Mouse (Mus musculus) MEL (cell line): ENCODE results near the gene Olfr522. TPM values are rescaled to one million over a fixed set of nuclear protein-coding genes. Genes with fewer than 3 reads are reported as not detected.

ENCODE experiments used
- DNase-seq: peaks from one replicate; pipeline ENCODE4 v3.0.0; 2011; ENCODE audit warnings: low read depth, low spot score
- H3K27ac ChIP-seq: 2 replicates; pipeline ENCODE4 v1.5.1; 2012; ENCODE audit warnings: low read depth, mild to moderate bottlenecking, control low read depth, low read length, moderate library complexity; ENCODE audit not compliant: control insufficient read depth
- H3K27me3 ChIP-seq, 2 experiments: fragments of 150-350 bp in 1 of 2; sonication (generic) in 1 of 2; 2 replicates each; pipeline ENCODE4 v1.6.1; 2012; ENCODE audit warnings: low read length in 2 of 2, mild to moderate bottlenecking in 2 of 2, improper control_type of control experiment in 1 of 2, moderate library complexity in 1 of 2; ENCODE audit not compliant: insufficient read depth in 2 of 2, control insufficient read depth in 1 of 2
- H3K36me3 ChIP-seq, 2 experiments: 2 replicates each; pipeline ENCODE4 v1.6.1; 2012 to 2014; ENCODE audit warnings: low read length in 2 of 2, improper control_type of control experiment in 1 of 2, inconsistent platforms in 1 of 2, mild to moderate bottlenecking in 1 of 2; ENCODE audit not compliant: insufficient read depth in 2 of 2, control insufficient read depth in 1 of 2
- H3K4me1 ChIP-seq, 2 experiments: fragments of 150-350 bp in 1 of 2; sonication (generic) in 1 of 2; 2 replicates each; pipeline ENCODE4 v1.6.1; 2012; ENCODE audit warnings: low read length in 2 of 2, improper control_type of control experiment in 1 of 2, mild to moderate bottlenecking in 1 of 2; ENCODE audit not compliant: insufficient read depth in 2 of 2, control insufficient read depth in 1 of 2
- H3K4me3 ChIP-seq, 2 experiments: fragments of 150-350 bp in 1 of 2; sonication (generic) in 1 of 2; 2 replicates each; pipeline ENCODE4 v1.5.1; 2012; ENCODE audit warnings: low read depth in 2 of 2, low read length in 2 of 2, mild to moderate bottlenecking in 2 of 2, moderate library complexity in 2 of 2, control low read depth in 1 of 2, improper control_type of control experiment in 1 of 2; ENCODE audit not compliant: control insufficient read depth in 1 of 2, insufficient read depth in 1 of 2
- H3K79me2 ChIP-seq: 2 replicates; pipeline ENCODE4 v1.6.1; 2012; ENCODE audit warnings: mild to moderate bottlenecking, low read length, moderate library complexity; ENCODE audit not compliant: control insufficient read depth, poor library complexity, insufficient read depth
- H3K9ac ChIP-seq: 2 replicates; pipeline ENCODE4 v1.6.1; 2012; ENCODE audit warnings: low read depth, mild to moderate bottlenecking, control low read depth, low read length, moderate library complexity; ENCODE audit not compliant: control insufficient read depth, poor library complexity, severe bottlenecking
- H3K9me3 ChIP-seq: fragments of 150-350 bp; sonication (generic); replicated peaks from 2 replicates; pipeline ENCODE4 v1.6.1; 2012; ENCODE audit warnings: mild to moderate bottlenecking, low read length, improper control_type of control experiment, moderate library complexity; ENCODE audit not compliant: insufficient read depth
- CHD2 ChIP-seq: IDR thresholded peaks from 2 replicates; pipeline ENCODE4 v1.6.1; 2011; ENCODE audit warnings: low read length, improper control_type of control experiment
- CTCF ChIP-seq, 3 experiments: IDR thresholded peaks in 2 of 3; conservative IDR thresholded peaks in 1 of 3; 2 replicates each; pipeline ENCODE4 v1.5.1; 2011 to 2012; ENCODE audit warnings: low read length in 3 of 3, low read depth in 2 of 3, mild to moderate bottlenecking in 2 of 3, improper control_type of control experiment in 1 of 3, inconsistent platforms in 1 of 3, mixed read lengths in 1 of 3, moderate library complexity in 1 of 3; ENCODE audit not compliant: control insufficient read depth in 1 of 3, insufficient read depth in 1 of 3, poor library complexity in 1 of 3, severe bottlenecking in 1 of 3
- E2F4 ChIP-seq: IDR thresholded peaks from 2 replicates; pipeline ENCODE4 v1.6.1; 2011; ENCODE audit warnings: low read depth, low read length, improper control_type of control experiment, borderline replicate concordance
- EP300 ChIP-seq, 2 experiments: IDR thresholded peaks; 2 replicates each; pipeline ENCODE4 v1.6.1; 2011; ENCODE audit warnings: improper control_type of control experiment in 2 of 2, low read length in 2 of 2, low read depth in 1 of 2, mild to moderate bottlenecking in 1 of 2
- JUND ChIP-seq: IDR thresholded peaks from 2 replicates; pipeline ENCODE4 v1.6.1; 2011; ENCODE audit warnings: low read depth, mild to moderate bottlenecking, improper control_type of control experiment, low read length
- MAFK ChIP-seq: IDR thresholded peaks from 2 replicates; pipeline ENCODE4 v1.6.1; 2011; ENCODE audit warnings: low read depth, mild to moderate bottlenecking, low read length, improper control_type of control experiment, borderline replicate concordance
- MAZ ChIP-seq: IDR thresholded peaks from 2 replicates; pipeline ENCODE4 v1.6.1; 2012; ENCODE audit warnings: low read depth, mild to moderate bottlenecking, inconsistent platforms, low read length, improper control_type of control experiment
- MXI1 ChIP-seq: IDR thresholded peaks from 2 replicates; pipeline ENCODE4 v1.6.1; 2011; ENCODE audit warnings: mild to moderate bottlenecking, low read depth, low read length, improper control_type of control experiment
- MYC ChIP-seq: IDR thresholded peaks from 2 replicates; pipeline ENCODE4 v1.6.1; 2011; ENCODE audit warnings: low read depth, mild to moderate bottlenecking, low read length, improper control_type of control experiment, moderate library complexity
- NELFE ChIP-seq: IDR thresholded peaks from 2 replicates; pipeline ENCODE4 v1.6.1; 2011; ENCODE audit warnings: low read depth, low read length, improper control_type of control experiment
- POLR2AphosphoS5 ChIP-seq: IDR thresholded peaks from 2 replicates; pipeline ENCODE4 v1.6.1; 2012; ENCODE audit warnings: low read depth, borderline replicate concordance, mild to moderate bottlenecking, inconsistent platforms, low read length, moderate library complexity, mixed read lengths
- RCOR1 ChIP-seq: IDR thresholded peaks from 2 replicates; pipeline ENCODE4 v1.6.1; 2012; ENCODE audit warnings: low read depth, mild to moderate bottlenecking, inconsistent platforms, low read length, improper control_type of control experiment
- SIN3A ChIP-seq: IDR thresholded peaks from 2 replicates; pipeline ENCODE4 v1.6.1; 2012; ENCODE audit warnings: low read length, improper control_type of control experiment, inconsistent platforms
- SMC3 ChIP-seq: IDR thresholded peaks from 2 replicates; pipeline ENCODE4 v1.6.1; 2011; ENCODE audit warnings: low read depth, low read length, improper control_type of control experiment
- TBP ChIP-seq: IDR thresholded peaks from 2 replicates; pipeline ENCODE4 v1.8.0; 2011; ENCODE audit warnings: low read depth, low read length, improper control_type of control experiment
- TCF12 ChIP-seq: IDR thresholded peaks from 2 replicates; pipeline ENCODE4 v1.6.1; 2014; ENCODE audit warnings: low read depth, mild to moderate bottlenecking, inconsistent platforms, low read length, improper control_type of control experiment, moderate library complexity
- UBTF ChIP-seq: IDR thresholded peaks from 2 replicates; pipeline ENCODE4 v1.6.1; 2012; ENCODE audit warnings: low read depth, mild to moderate bottlenecking, inconsistent platforms, low read length, improper control_type of control experiment, moderate library complexity, borderline replicate concordance; ENCODE audit not compliant: insufficient read depth
- USF1 ChIP-seq: IDR thresholded peaks from 2 replicates; pipeline ENCODE4 v1.6.1; 2014; ENCODE audit warnings: low read depth, mild to moderate bottlenecking, inconsistent platforms, low read length, improper control_type of control experiment, moderate library complexity
- USF2 ChIP-seq, 2 experiments: IDR thresholded peaks; 2 replicates each; pipeline ENCODE4 v1.6.1; 2011 to 2012; ENCODE audit warnings: improper control_type of control experiment in 2 of 2, low read length in 2 of 2, borderline replicate concordance in 1 of 2, inconsistent platforms in 1 of 2, low read depth in 1 of 2, mild to moderate bottlenecking in 1 of 2; ENCODE audit not compliant: insufficient read depth in 1 of 2
- ZNF384 ChIP-seq: IDR thresholded peaks from 2 replicates; pipeline ENCODE4 v1.6.1; 2012; ENCODE audit warnings: low read depth, mild to moderate bottlenecking, inconsistent platforms, low read length, improper control_type of control experiment
- polyA plus RNA-seq, 2 experiments: library from polyadenylated mRNA; stranded (reverse) in 1 of 2; unstranded in 1 of 2; fragments of >175 nt in 1 of 2; fragments of >200 nt in 1 of 2; gene quantifications; 2 replicates each; pipeline versions ENCODE4 v1.2.1 to v1.2.4; 2012; ENCODE audit warnings: low replicate concordance in 2 of 2, low read depth in 1 of 2; ENCODE audit not compliant: insufficient read length in 2 of 2, insufficient read depth in 1 of 2, missing spikeins in 1 of 2
- total RNA-seq: library from RNA; depleted of rRNA; stranded (reverse); fragments of 300-350 nt; gene quantifications from 2 replicates; pipeline ENCODE4 v1.2.3, GENCODE M21; 2012

Olfr522 gene
- total and polyA plus RNA-seq, 3 experiments: not detected

GRCm38 (mm10) chr7:140180692-140181091 lies 16.1 kb upstream of the Olfr522 start:
- H3K79me2 ChIP-seq: no peaks in the 10 kb centered on the region
- TF ChIP-seq ZNF384 (peak; percentile 84), TCF12 (no peak)
- no peak for DNase-seq
- H3K9ac ChIP-seq: no peak overlapping the region
- H3K4me1 ChIP-seq: no peaks in the 10 kb centered on the region
- no peaks in the 10 kb centered on the region for H3K9me3 ChIP-seq
- no peaks in the 10 kb centered on the region for H3K36me3 ChIP-seq
- H3K27ac ChIP-seq: no peak overlapping the region
- H3K27me3 ChIP-seq: no peaks in the 10 kb centered on the region
- no peak overlapping the region for H3K4me3 ChIP-seq

- TF ChIP-seq POLR2AphosphoS5: no peak
- no peak for TF ChIP-seq MAFK
- no peak for TF ChIP-seq EP300 (IDR thresholded peaks at IDR 0.05; ENCODE audit: low read depth in 1 of 2, low read length in 2 of 2)
- TF ChIP-seq UBTF: no peak
- TF ChIP-seq SIN3A: no peak
- TF ChIP-seq NELFE: no peak
- TF ChIP-seq SMC3: no peak
- Histone ChIP-seq H3K27ac (no peak overlapping the region), H3K4me3 (no peak overlapping the region), H3K27me3 (no peaks in the 10 kb centered on the region), H3K9me3 (no peaks in the 10 kb centered on the region), H3K9ac (no peak overlapping the region), H3K36me3 (no peaks in the 10 kb centered on the region), H3K79me2 (no peaks in the 10 kb centered on the region), H3K4me1 (no peaks in the 10 kb centered on the region)
- no peak for DNase-seq
These were observed 14.6 kb upstream of the Olfr522 start for GRCm38 (mm10) chr7:140179176-140179575.

GRCm38 (mm10) chr7:140172936-140173335 lies 8.4 kb upstream of the Olfr522 start, which contains the start of gene Olfr523:
Gene Olfr523, plus strand, starts transcription at chr7:140173217.
- Histone ChIP-seq H3K36me3 (no peaks in the 10 kb centered on the region), H3K4me3 (no peak within 1 kb of the TSS), H3K9ac (no peak within 1 kb of the TSS), H3K27me3 (no peaks in the 10 kb centered on the region), H3K9me3 (no peaks in the 10 kb centered on the region), H3K79me2 (no peaks in the 10 kb centered on the region), H3K4me1 (no peaks in the 10 kb centered on the region), H3K27ac (no peak within 1 kb of the TSS)
- no peak for TF ChIP-seq MAZ
- TF ChIP-seq E2F4: no peak
- no peak for TF ChIP-seq USF2 (IDR thresholded peaks at IDR 0.05; ENCODE audit: borderline replicate concordance in 1 of 2, insufficient read depth in 1 of 2, low read depth in 1 of 2, low read length in 2 of 2)
- TF ChIP-seq POLR2AphosphoS5: no peak
- TF ChIP-seq MXI1: no peak
- no peak for TF ChIP-seq TCF12
- TF ChIP-seq UBTF: no peak
- no peak for TF ChIP-seq RCOR1
- no peak for TF ChIP-seq USF1
- TF ChIP-seq NELFE: no peak
- no peak for TF ChIP-seq CHD2
- TF ChIP-seq TBP: no peak
- no peak for TF ChIP-seq MYC
- TF ChIP-seq JUND: no peak
- TF ChIP-seq CTCF (IDR thresholded peaks at IDR 0.05 in 2 of 3, conservative IDR thresholded peaks at IDR 0.05 in 1 of 3; ENCODE audit: control insufficient read depth in 1 of 3, insufficient read depth in 1 of 3, low read depth in 2 of 3, low read length in 3 of 3, poor library complexity in 1 of 3, severe bottlenecking in 1 of 3): no peak
- DNase-seq: no peak
